Mouse (Mus musculus) left cerebral cortex, postnatal 10 days (tissue): ENCODE measurements around the gene Dna2. TPM values are rescaled to one million over a fixed set of nuclear protein-coding genes. Genes with fewer than 3 reads are reported as not detected.
A peak's percentile ranks its signal among the peaks of the same experiment; 100 is the strongest.

Experiments used
- DNase-seq, 2 experiments: peaks; one replicate each; pipeline ENCODE4 v3.0.0; 2021 to 2022; ENCODE audit warnings: low spot score in 2 of 2, mixed read lengths in 1 of 2; ENCODE audit errors: extremely low spot score in 1 of 2
- intact Hi-C: fragments of 180-260 bp; cut with DNase I; formaldehyde crosslinking; loops from one replicate; pipeline ENCODE4 v1.15.1; 2025
- total RNA-seq, 2 experiments: library from RNA; stranded (reverse); gene quantifications; 2 replicates each; pipeline ENCODE4 v1.2.3; 2021

Dna2 gene
- total RNA-seq, 2 experiments from 2014 or later: 1.6 to 2.3 TPM

GRCm38 (mm10) chr10:63023121-63023748 lies 76.4 kb downstream of the Dna2 start:
- intact Hi-C loops: loop anchor here (5.0 to 10.0 kb wide), 2 partner anchors 44 to 92 kb away; no protein-coding TSS in a partner anchor
- DNase-seq: peak; percentile 63 to 89

Other genes starting within 250 kb of the Dna2 start
- 1 to 10 TPM; 5.2 to 5.5 TPM for gene Stox1, start 220.9 kb upstream of the Dna2 start, total RNA-seq
- gene Ccar1, start 154.7 kb upstream of the Dna2 start, total RNA-seq: 10 to 100 TPM; 58.6 to 61.7 TPM
- 10 to 100 TPM; 56.0 to 56.7 TPM for gene Tet1, start 38.0 kb upstream of the Dna2 start, total RNA-seq
- 10 to 100 TPM; 35.0 to 39.0 TPM for gene Slc25a16, start 26.4 kb upstream of the Dna2 start, total RNA-seq
- gene Rufy2, start 33.2 kb downstream of the Dna2 start, total RNA-seq: 10 to 100 TPM; 84.3 to 91.7 TPM
- 10 to 100 TPM; 32.0 to 35.9 TPM for gene Hnrnph3, start 77.2 kb downstream of the Dna2 start, total RNA-seq
- gene Pbld2, start 77.3 kb downstream of the Dna2 start, total RNA-seq: 1 to 10 TPM; 2.2 to 2.3 TPM
- under 1 TPM in 1 of 2 experiments, not detected in 1; 0.14 TPM for gene Pbld1, start 113.1 kb downstream of the Dna2 start, total RNA-seq
- gene Atoh7, start 152.6 kb downstream of the Dna2 start, total RNA-seq: 1 to 10 TPM; 1.6 to 1.9 TPM